Mouse (Mus musculus) testis, adult 2 months (tissue): Measurements from ENCODE around the gene Tti1.

Experiments used
- CTCF ChIP-seq: fragments of 200-500 bp; IDR thresholded peaks from 2 replicates; pipeline ENCODE4 v1.5.1; 2012; ENCODE audit warnings: low read depth, mild to moderate bottlenecking, inconsistent platforms, low read length, moderate library complexity; ENCODE audit not compliant: control insufficient read depth, insufficient read depth, insufficient replicate concordance
- POLR2A ChIP-seq: fragments of 200-500 bp; IDR thresholded peaks from 2 replicates; pipeline ENCODE4 v1.6.1; 2012; ENCODE audit warnings: low read depth, mild to moderate bottlenecking, inconsistent platforms, low read length, moderate library complexity; ENCODE audit not compliant: control insufficient read depth

DNA sequence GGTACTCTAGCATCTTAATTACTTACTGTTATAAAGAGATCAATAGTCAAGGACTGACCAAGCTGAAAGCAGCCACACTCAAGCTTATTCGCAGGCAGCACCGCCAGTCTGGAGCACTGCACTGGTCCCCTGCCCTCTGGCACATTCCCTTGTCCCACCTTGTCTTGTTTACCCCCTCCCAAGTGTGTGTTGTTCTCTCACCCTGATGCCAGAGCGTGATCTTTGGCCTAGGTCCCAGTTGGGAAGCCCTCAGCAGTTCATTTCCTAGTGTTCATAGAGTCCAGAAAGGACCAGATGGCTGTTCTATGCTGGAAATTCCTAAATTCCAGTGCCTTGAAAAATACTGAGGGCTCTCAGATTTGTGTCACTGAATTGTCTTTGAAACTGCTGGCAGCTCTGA lies 28.8 kb upstream of the Tti1 start:
- TF ChIP-seq POLR2A (no peak), CTCF (no peak)
